Mouse (Mus musculus): ENCODE measurements at regions not wholly inside any gene's neighbourhood (a gene's known extent, or its start where the extent isn't known, plus 50 kb on each side); places are given as distances from the start of the nearest gene placed in this dataset.

GRCm38 (mm10) chr16:25067276-25068249, 219.1 kb upstream of the Tprg start:
- no peaks in the 10 kb centered on the region for H3K4me1 ChIP-seq (ENCODE audit: control insufficient read depth in 1 of 2, insufficient read depth in 2 of 2, low read length in 2 of 2)
- peak; percentile 25 for DNase-seq (ENCODE audit: low read depth, low spot score)
- no peaks in the 10 kb centered on the region for H3K27me3 ChIP-seq (ENCODE audit: control insufficient read depth in 1 of 2, insufficient read depth in 2 of 2, low read length in 2 of 2)
- no peaks in the 10 kb centered on the region for H3K9me3 ChIP-seq (replicated peaks; ENCODE audit: insufficient read depth, low read length)
- no peak overlapping the region for H3K4me3 ChIP-seq (ENCODE audit: control insufficient read depth in 1 of 2, insufficient read depth in 1 of 2, low read depth in 2 of 2, low read length in 2 of 2)
- H3K9ac ChIP-seq (ENCODE audit: control insufficient read depth, low read depth, low read length, poor library complexity, severe bottlenecking), result no peak overlapping the region
- H3K36me3 ChIP-seq (ENCODE audit: control insufficient read depth in 1 of 2, insufficient read depth in 2 of 2, low read length in 2 of 2), result no peaks in the 10 kb centered on the region
- TF ChIP-seq ZC3H11A (IDR thresholded peaks at IDR 0.05; ENCODE audit: low read depth, low read length), result peak; percentile 36; the same call in 1 of the 2 replicates
- no peak for TF ChIP-seq MYB (IDR thresholded peaks at IDR 0.05; ENCODE audit: low read depth, low read length)
- TF ChIP-seq RAD21 (IDR thresholded peaks at IDR 0.05; ENCODE audit: low read depth, low read length), result peak; percentile 37
- no peak for TF ChIP-seq ETS1 (IDR thresholded peaks at IDR 0.05; ENCODE audit: low read depth, low read length)
- TF ChIP-seq SMC3 (IDR thresholded peaks at IDR 0.05; ENCODE audit: low read depth, low read length), result peak; percentile 56
- TF ChIP-seq CTCF (IDR thresholded peaks at IDR 0.05 in 2 of 3, conservative IDR thresholded peaks at IDR 0.05 in 1 of 3; ENCODE audit: control insufficient read depth in 1 of 3, insufficient read depth in 1 of 3, low read depth in 2 of 3, low read length in 3 of 3, poor library complexity in 1 of 3, severe bottlenecking in 1 of 3), result peak in 2 of 3 experiments; percentile 4 to 52; a peak in 2 of 6 replicates
- H3K27ac ChIP-seq (ENCODE audit: control insufficient read depth, low read depth, low read length), result no peak overlapping the region
- no peaks in the 10 kb centered on the region for H3K79me2 ChIP-seq (ENCODE audit: control insufficient read depth, insufficient read depth, low read length, poor library complexity)

- no peak for DNase-seq (ENCODE audit: low read depth, low spot score)
- Histone ChIP-seq H3K27me3 (ENCODE audit: control insufficient read depth in 1 of 2, insufficient read depth in 2 of 2, low read length in 2 of 2) (no peaks in the 10 kb centered on the region), H3K27ac (ENCODE audit: control insufficient read depth, low read depth, low read length) (no peak overlapping the region), H3K4me3 (ENCODE audit: control insufficient read depth in 1 of 2, insufficient read depth in 1 of 2, low read depth in 2 of 2, low read length in 2 of 2) (no peak overlapping the region), H3K9ac (ENCODE audit: control insufficient read depth, low read depth, low read length, poor library complexity, severe bottlenecking) (no peak overlapping the region), H3K36me3 (ENCODE audit: control insufficient read depth in 1 of 2, insufficient read depth in 2 of 2, low read length in 2 of 2) (no peaks in the 10 kb centered on the region), H3K4me1 (ENCODE audit: control insufficient read depth in 1 of 2, insufficient read depth in 2 of 2, low read length in 2 of 2) (no peaks in the 10 kb centered on the region), H3K9me3 (replicated peaks; ENCODE audit: insufficient read depth, low read length) (no peaks in the 10 kb centered on the region), H3K79me2 (ENCODE audit: control insufficient read depth, insufficient read depth, low read length, poor library complexity) (no peaks in the 10 kb centered on the region)
- TF ChIP-seq EP300 (IDR thresholded peaks at IDR 0.05; ENCODE audit: low read depth in 1 of 2, low read length in 2 of 2) (no peak), CHD1 (IDR thresholded peaks at IDR 0.05; ENCODE audit: low read depth, low read length) (no peak), ZKSCAN1 (IDR thresholded peaks at IDR 0.05; ENCODE audit: low read depth, low read length) (no peak), ZC3H11A (IDR thresholded peaks at IDR 0.05; ENCODE audit: low read depth, low read length) (no peak), MAZ (IDR thresholded peaks at IDR 0.05; ENCODE audit: low read depth, low read length) (no peak), TCF12 (IDR thresholded peaks at IDR 0.05; ENCODE audit: low read depth, low read length) (no peak), USF2 (IDR thresholded peaks at IDR 0.05; ENCODE audit: borderline replicate concordance in 1 of 2, insufficient read depth in 1 of 2, low read depth in 1 of 2, low read length in 2 of 2) (no peak), MYB (IDR thresholded peaks at IDR 0.05; ENCODE audit: low read depth, low read length) (no peak), UBTF (IDR thresholded peaks at IDR 0.05; ENCODE audit: borderline replicate concordance, insufficient read depth, low read depth, low read length) (no peak), MAFK (IDR thresholded peaks at IDR 0.05; ENCODE audit: borderline replicate concordance, low read depth, low read length) (no peak), ZMIZ1 (IDR thresholded peaks at IDR 0.05; ENCODE audit: low read depth, low read length) (no peak)
Observed at GRCm38 (mm10) chr16:25080811-25081210, 205.8 kb upstream of the Tprg start.
